Mouse (Mus musculus) lung, postnatal 0 days (tissue): ENCODE data around the gene Mapk14. TPM values are rescaled to one million over a fixed set of nuclear protein-coding genes. Genes with fewer than 3 reads are reported as not detected.
"Not testable (repeated sequence)": the region's sequence is repeated elsewhere in the genome, so short reads cannot be mapped to it uniquely, and the experiment has no call there.

Experiments
- ATAC-seq: fragments of 200-750 bp; cut with Nextera tagmentation; 2 replicates; pipeline ENCODE4 v1.8.0; 2017; ENCODE audit warnings: moderate library complexity
- DNase-seq: peaks from one replicate; pipeline ENCODE4 v3.0.0-alpha.2; 2016; ENCODE audit warnings: low spot score
- H3K27ac ChIP-seq: fragments of 300-500 bp; sonication (generic); 2 replicates; pipeline ENCODE4 v1.5.1; 2014; ENCODE audit warnings: antibody characterized with exemption, mild to moderate bottlenecking, low read length, mixed read lengths
- H3K27me3 ChIP-seq: fragments of 300-500 bp; sonication (generic); replicated peaks from 2 replicates; pipeline ENCODE4 v1.6.1; 2014; ENCODE audit warnings: low read length, mixed read lengths; ENCODE audit not compliant: insufficient read depth
- H3K36me3 ChIP-seq: fragments of 300-500 bp; sonication (generic); 2 replicates; pipeline ENCODE4 v1.6.1; 2014; ENCODE audit warnings: low read length, mixed read lengths; ENCODE audit not compliant: insufficient read depth
- H3K4me1 ChIP-seq: fragments of 300-500 bp; sonication (generic); 2 replicates; pipeline ENCODE4 v1.6.1; 2014; ENCODE audit warnings: antibody characterized with exemption, low read depth, low read length, mixed read lengths; ENCODE audit not compliant: insufficient read depth
- H3K4me2 ChIP-seq: fragments of 300-500 bp; sonication (generic); replicated peaks from 2 replicates; pipeline ENCODE4 v1.6.1; 2014; ENCODE audit warnings: low read depth, mild to moderate bottlenecking, low read length, moderate library complexity, mixed read lengths
- H3K4me3 ChIP-seq: fragments of 300-500 bp; sonication (generic); 2 replicates; pipeline ENCODE4 v1.5.1; 2014; ENCODE audit warnings: low read depth, low read length
- H3K9ac ChIP-seq: fragments of 300-500 bp; sonication (generic); replicated peaks from 2 replicates; pipeline ENCODE4 v1.6.1; 2014; ENCODE audit warnings: low read depth, mild to moderate bottlenecking
- H3K9me3 ChIP-seq: fragments of 300-500 bp; sonication (generic); 2 replicates; pipeline ENCODE4 v1.6.1; 2016; ENCODE audit warnings: low read length, mixed read lengths
- CTCF ChIP-seq: IDR thresholded peaks from 2 replicates; pipeline ENCODE4 v1.5.1; 2016; ENCODE audit warnings: antibody characterized with exemption, mild to moderate bottlenecking
- EP300 ChIP-seq: IDR thresholded peaks from 2 replicates; pipeline ENCODE4 v1.6.1; 2016; ENCODE audit warnings: antibody characterized with exemption, mild to moderate bottlenecking, control low read depth
- WGBS: fragments of 180-500 bp; shearing (Covaris S2); extraction: QIAGEN DNeasy Blood & Tissue Kit; methylation state at CpG from one replicate; pipeline ENCODE4 v1.1.7; 2014; 5-methylcytosine and 5-hydroxymethylcytosine counted together
- polyA plus RNA-seq: library from polyadenylated mRNA; unstranded; fragments of >200 nt; fragmentation: Nextera tagmentation; extraction: Ambion mirVana; gene quantifications from 2 replicates; pipeline ENCODE4 v1.2.1, GENCODE M21; 2015

Gene Mapk14
- polyA plus RNA-seq, 1 experiment from 2014 or later, result 34.0 TPM

DNA sequence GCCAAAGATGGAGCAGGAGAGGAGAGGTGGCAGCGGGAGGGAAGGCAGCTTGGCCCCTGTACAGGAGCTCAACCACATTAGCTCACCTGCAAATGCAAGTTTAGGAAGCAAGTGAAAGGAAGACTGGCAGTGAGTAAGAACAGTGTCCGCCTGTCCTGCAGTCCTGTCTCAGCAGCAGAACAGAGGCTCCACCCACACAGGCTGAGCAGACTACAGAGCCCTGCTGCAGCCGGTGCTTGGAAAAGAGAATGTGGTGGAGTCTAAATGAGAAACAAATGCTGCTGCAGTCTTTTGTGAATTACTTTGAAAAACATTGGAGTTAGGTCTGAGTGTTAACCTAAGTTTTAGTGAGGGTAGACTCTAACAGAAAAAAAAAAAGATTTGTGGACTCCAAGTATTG, 26.4 kb downstream of the Mapk14 start:
- Histone ChIP-seq H3K9me3 (no peaks in the 10 kb centered on the region), H3K4me2 (no peak overlapping the region), H3K27ac (no peak overlapping the region), H3K36me3 (peaks cover 17% of the 10 kb centered on the region; the same call in 1 of the 2 replicates), H3K4me1 (peaks cover 12% of the 10 kb centered on the region; the same call in 1 of the 2 replicates), H3K9ac (no peak overlapping the region), H3K4me3 (no peak overlapping the region), H3K27me3 (no peaks in the 10 kb centered on the region)
- 61% methylated on average over 3 of the region's 3 CpGs for WGBS
- TF ChIP-seq CTCF (no peak), EP300 (no peak)
- DNase-seq (no peak), ATAC-seq (no peak)

GRCm38 (mm10) chr17:28725783-28726182, 34.7 kb downstream of the Mapk14 start, which contains the start of gene AC170998.1:
Gene AC170998.1 (plus strand): TSS chr17:28726083.
- no peak within 1 kb of the TSS for H3K4me3 ChIP-seq
- peaks cover 32% of the 10 kb centered on the region; the same call in 1 of the 2 replicates for H3K36me3 ChIP-seq
- H3K4me1 ChIP-seq, result no peaks in the 10 kb centered on the region
- H3K9ac ChIP-seq, result no peak within 1 kb of the TSS
- no peaks in the 10 kb centered on the region for H3K27me3 ChIP-seq
- H3K4me2 ChIP-seq, result no peak within 1 kb of the TSS
- WGBS, result 80% methylated on average over 4 of the region's 4 CpGs
- no peaks in the 10 kb centered on the region for H3K9me3 ChIP-seq
- ATAC-seq (no peak), DNase-seq (no peak)
- H3K27ac ChIP-seq, result no peak within 1 kb of the TSS
- TF ChIP-seq CTCF (no peak), EP300 (no peak)

DNA sequence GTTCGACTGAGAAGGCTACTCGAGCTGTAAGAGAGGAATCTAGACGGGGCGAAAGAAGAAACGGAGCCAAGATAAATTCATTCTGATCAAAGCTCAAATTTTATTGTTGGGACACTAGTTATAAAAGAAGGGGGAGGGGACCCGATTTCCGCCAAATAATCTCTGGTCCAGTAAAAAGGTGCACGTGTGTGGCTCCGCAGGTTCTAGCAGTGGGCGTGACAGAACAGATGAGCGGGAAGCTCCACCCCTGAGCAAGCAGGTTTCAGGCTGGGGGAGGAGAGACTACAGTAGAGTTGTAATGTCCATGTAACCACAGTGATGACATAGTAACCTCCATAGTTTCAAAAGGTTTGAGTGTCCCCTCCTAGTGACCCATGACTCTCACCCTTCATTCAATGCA, 36.4 kb downstream of the Mapk14 start:
- H3K9ac ChIP-seq, H3K27ac ChIP-seq, H3K4me2 ChIP-seq, DNase-seq, H3K4me1 ChIP-seq, ATAC-seq, H3K4me3 ChIP-seq, H3K9me3 ChIP-seq, H3K27me3 ChIP-seq: not testable (repeated sequence)
- 88% methylated on average over 11 of the region's 11 CpGs for WGBS
- peaks cover 41% of the 10 kb centered on the region; the same call in 1 of the 2 replicates for H3K36me3 ChIP-seq

GRCm38 (mm10) chr17:28735317-28736105, 44.4 kb downstream of the Mapk14 start:
- WGBS, result 68% methylated on average over 6 of the region's 6 CpGs

DNA sequence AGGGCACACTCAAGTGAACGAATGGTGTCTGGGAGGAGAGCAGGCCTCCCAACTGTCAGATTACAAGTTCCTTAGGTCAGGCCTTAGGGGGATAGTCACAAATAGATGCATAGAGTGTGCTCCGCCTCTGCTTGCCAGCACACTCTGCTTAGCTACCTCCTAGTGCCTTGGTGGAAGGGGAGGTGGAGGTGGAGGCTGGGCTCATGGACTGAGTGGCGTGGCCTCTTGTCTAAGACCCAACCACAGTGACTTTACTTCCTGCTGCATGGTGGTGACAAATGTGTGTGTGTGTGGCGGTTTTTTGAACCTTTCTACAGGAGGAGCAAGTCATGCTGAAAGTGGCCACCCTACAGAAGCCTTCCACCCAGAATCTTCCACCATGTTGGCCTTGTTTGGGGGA, 45.4 kb downstream of the Mapk14 start:
- WGBS, result 70% methylated on average over 4 of the region's 4 CpGs
- H3K4me3 ChIP-seq, result no peak overlapping the region
- TF ChIP-seq CTCF (no peak), EP300 (no peak)

More at GRCm38 (mm10) chr17:28735317-28736105, 44.4 kb downstream of the Mapk14 start:
- Histone ChIP-seq H3K27ac (no peak overlapping the region), H3K4me2 (no peak overlapping the region), H3K4me1 (no peaks in the 10 kb centered on the region), H3K27me3 (no peaks in the 10 kb centered on the region), H3K9me3 (no peaks in the 10 kb centered on the region), H3K4me3 (no peak overlapping the region), H3K9ac (no peak overlapping the region), H3K36me3 (peaks cover 49% of the 10 kb centered on the region; the same call in 1 of the 2 replicates)
- no peak for DNase-seq
- ATAC-seq, result no peak
- no peak for TF ChIP-seq EP300
- TF ChIP-seq CTCF, result no peak

DNA sequence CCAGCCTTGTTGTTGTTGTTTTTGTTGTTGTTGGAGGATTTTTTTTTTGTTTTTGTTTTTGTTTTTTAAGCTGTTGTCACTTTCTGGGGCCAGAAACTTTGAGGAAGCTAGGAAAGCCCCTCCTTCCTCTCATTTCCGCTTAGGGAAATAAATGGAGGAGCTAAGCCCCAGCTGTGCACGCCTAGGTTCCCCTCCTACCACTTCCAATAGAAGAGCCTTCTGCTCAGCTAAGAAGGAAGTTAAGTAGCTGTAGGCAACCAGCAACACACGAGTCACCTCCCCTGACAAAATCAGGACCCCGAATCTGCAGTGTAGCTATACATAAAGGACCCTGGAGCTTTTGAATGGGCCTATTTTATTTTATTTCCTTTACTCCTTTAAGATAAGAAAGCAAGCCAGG, 46.8 kb downstream of the Mapk14 start:
- Histone ChIP-seq H3K27me3 (no peaks in the 10 kb centered on the region), H3K4me3 (no peak overlapping the region), H3K4me2 (no peak overlapping the region), H3K36me3 (peaks cover 37% of the 10 kb centered on the region), H3K9ac (no peak overlapping the region), H3K27ac (no peak overlapping the region), H3K4me1 (no peaks in the 10 kb centered on the region), H3K9me3 (no peaks in the 10 kb centered on the region)
- 74% methylated on average over 4 of the region's 4 CpGs for WGBS
- ATAC-seq, result no peak
- TF ChIP-seq EP300 (no peak), CTCF (no peak)
- DNase-seq, result no peak

More for the DNA sequence above, 45.4 kb downstream of the Mapk14 start:
- H3K27ac ChIP-seq, result no peak overlapping the region
- H3K9me3 ChIP-seq, result no peaks in the 10 kb centered on the region
- DNase-seq (no peak), ATAC-seq (0 out of 2 replicates have a peak, but pooled peaks have one; percentile 17)
- H3K9ac ChIP-seq, result no peak overlapping the region
- H3K4me2 ChIP-seq, result no peak overlapping the region
- peaks cover 40% of the 10 kb centered on the region; the same call in 1 of the 2 replicates for H3K36me3 ChIP-seq
- H3K4me1 ChIP-seq, result no peaks in the 10 kb centered on the region
- H3K27me3 ChIP-seq, result no peaks in the 10 kb centered on the region
